Mouse (Mus musculus): ENCODE measurements around the gene Acot8. TPM values are rescaled to one million over a fixed set of nuclear protein-coding genes. Genes with fewer than 3 reads are reported as not detected.
"Not testable (repeated sequence)": the region's sequence is repeated elsewhere in the genome, so short reads cannot be mapped to it uniquely, and the experiment has no call there.

The Acot8 gene
- polyA plus RNA-seq, 1 experiment from 2014 or later, result 17.0 TPM

DNA sequence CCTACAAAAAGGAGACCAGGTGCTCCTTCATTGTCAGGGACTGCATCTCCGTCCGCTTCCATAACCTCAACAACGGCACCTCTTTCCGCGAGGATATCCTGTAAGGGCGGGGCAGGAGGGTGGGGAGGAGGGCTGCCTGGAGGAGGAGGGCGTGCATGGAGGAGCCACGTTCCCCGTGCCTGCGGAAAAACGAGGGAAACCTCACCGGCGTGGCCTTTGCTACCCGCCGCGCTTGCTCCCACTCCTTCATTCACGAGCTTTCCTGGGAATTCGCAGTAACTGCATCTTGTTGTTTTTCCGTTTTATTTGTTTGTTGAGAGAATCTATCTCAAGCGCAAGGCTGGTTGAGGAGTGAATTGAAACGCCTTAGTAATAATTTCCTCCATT lies 643 bp upstream of the Acot8 start:
- Histone ChIP-seq H3K36me3 (ENCODE audit: poor library complexity, severe bottlenecking) (peaks cover 25% of the 10 kb centered on the region), H3K9me3 (replicated peaks) (no peaks in the 10 kb centered on the region), H3K4me2 (peak overlapping the region; percentile 84), H3K4me3 (peak overlapping the region; percentile 82), H3K27ac (peak overlapping the region; percentile 72), H3K27me3 (no peaks in the 10 kb centered on the region), H3K4me1 (peaks cover 33% of the 10 kb centered on the region), H3K9ac (peak overlapping the region; percentile 85)
- 2% methylated on average over 21 of the region's 21 CpGs for WGBS
- ATAC-seq, result peak; percentile 46; the same call in 1 of the 2 replicates

DNA sequence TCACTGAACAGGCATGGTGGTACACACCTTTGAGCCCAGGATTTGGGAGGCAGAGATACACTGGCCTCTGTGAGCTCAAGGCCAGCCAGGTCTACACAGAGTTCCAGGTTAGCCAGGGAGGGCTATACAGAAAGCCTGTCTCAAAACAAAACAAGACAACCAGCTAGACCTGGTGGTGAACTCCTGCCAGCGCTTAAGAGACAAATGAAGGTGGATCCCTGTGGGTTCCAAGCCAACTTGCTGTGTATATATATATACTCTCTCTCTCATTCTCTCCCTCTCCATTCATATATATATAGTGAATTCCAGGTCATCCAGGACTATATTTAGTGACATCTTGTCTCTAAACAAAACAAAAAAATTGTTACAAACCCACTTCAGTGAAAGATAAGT lies 765 bp downstream of the Acot8 start:
- H3K4me2 ChIP-seq, result peak overlapping the region; percentile 74
- no peaks in the 10 kb centered on the region for H3K9me3 ChIP-seq (replicated peaks)
- ATAC-seq, result no peak
- no peak overlapping the region for H3K27ac ChIP-seq
- WGBS, result 67% methylated on average over 1 of the region's 1 CpGs
- peak overlapping the region; percentile 82 for H3K4me3 ChIP-seq
- no peaks in the 10 kb centered on the region for H3K27me3 ChIP-seq
- H3K36me3 ChIP-seq (ENCODE audit: poor library complexity, severe bottlenecking), result peaks cover 33% of the 10 kb centered on the region
- peak overlapping the region; percentile 81 for H3K9ac ChIP-seq
- peaks cover 33% of the 10 kb centered on the region for H3K4me1 ChIP-seq

GRCm38 (mm10) chr2:164803201-164803920 lies 1.3 kb downstream of the Acot8 start:
- peaks cover 33% of the 10 kb centered on the region for H3K4me1 ChIP-seq
- peak overlapping the region; percentile 82 for H3K4me3 ChIP-seq
- H3K4me2 ChIP-seq, result peak overlapping the region; percentile 74
- no peaks in the 10 kb centered on the region for H3K27me3 ChIP-seq
- peak overlapping the region; percentile 81 for H3K9ac ChIP-seq
- no peak overlapping the region for H3K27ac ChIP-seq
- no peaks in the 10 kb centered on the region for H3K9me3 ChIP-seq (replicated peaks)
- 95% methylated on average over 16 of the region's 16 CpGs for WGBS
- peaks cover 32% of the 10 kb centered on the region for H3K36me3 ChIP-seq (ENCODE audit: poor library complexity, severe bottlenecking)
- ATAC-seq, result no peak

DNA sequence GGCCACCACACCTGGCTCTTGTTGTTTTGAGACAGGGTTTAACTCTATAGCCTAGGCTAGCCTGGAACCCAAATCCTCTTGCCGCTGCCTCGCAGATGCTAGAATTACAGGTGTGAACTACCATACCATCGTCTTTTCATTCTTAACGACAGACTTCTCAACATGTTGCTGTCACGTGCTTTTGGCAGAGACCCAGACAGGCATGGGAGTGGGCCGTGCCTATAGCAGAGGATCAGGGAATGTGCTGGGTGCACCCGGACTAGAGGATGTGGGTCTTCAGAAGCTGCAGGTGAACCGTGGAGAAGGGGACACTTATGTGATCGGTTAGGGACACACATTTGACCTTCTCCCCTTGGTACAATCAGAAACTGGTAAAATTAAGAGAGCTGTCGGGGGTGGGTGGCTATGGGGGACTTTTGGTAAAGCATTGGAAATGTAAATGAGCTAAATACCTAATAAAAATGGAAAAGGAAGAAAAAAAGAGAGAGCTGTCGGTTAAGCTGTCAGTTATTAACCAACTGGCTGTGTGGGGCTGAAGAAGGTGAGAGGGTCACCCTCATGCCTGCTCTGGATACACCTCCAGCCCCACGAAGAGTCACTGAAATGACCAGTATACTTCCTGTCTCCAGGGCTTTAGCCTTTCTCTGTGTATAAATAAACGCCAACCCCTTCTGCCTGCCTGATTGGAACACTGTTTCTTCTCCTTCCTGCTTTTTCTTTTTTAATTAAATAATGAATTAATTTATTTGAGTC lies 4.3 kb downstream of the Acot8 start:
- peaks cover 59% of the 10 kb centered on the region for H3K36me3 ChIP-seq (ENCODE audit: poor library complexity, severe bottlenecking)
- no peak overlapping the region for H3K9ac ChIP-seq
- no peaks in the 10 kb centered on the region for H3K9me3 ChIP-seq (replicated peaks)
- H3K4me3 ChIP-seq, result no peak overlapping the region
- no peak overlapping the region for H3K4me2 ChIP-seq
- no peaks in the 10 kb centered on the region for H3K27me3 ChIP-seq
- 92% methylated on average over 13 of the region's 13 CpGs for WGBS
- H3K4me1 ChIP-seq, result peaks cover 20% of the 10 kb centered on the region
- no peak overlapping the region for H3K27ac ChIP-seq
- ATAC-seq, result no peak

DNA sequence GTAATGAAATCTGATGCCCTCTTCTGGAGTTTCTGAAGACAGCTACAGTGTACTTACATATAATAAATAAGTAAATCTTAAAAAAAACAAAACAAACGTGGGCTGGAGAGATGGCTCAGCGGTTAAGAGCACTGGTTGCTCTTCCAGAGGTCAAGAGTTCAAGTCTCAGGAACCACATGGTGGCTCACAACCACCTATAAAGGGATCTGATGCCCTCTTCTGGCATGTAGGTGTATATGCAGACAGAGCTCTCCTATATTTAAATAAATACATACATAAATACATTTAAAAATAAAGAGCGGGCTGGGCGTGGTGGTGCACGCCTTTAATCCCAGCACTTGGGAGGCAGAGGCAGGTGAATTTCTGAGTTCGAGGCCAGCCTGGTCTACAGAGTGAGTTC lies 6.1 kb downstream of the Acot8 start:
- not testable (repeated sequence) for H3K9me3 ChIP-seq (replicated peaks); H3K9ac ChIP-seq; H3K27ac ChIP-seq; H3K4me3 ChIP-seq; H3K4me2 ChIP-seq; H3K27me3 ChIP-seq; ATAC-seq
- Histone ChIP-seq H3K36me3 (ENCODE audit: poor library complexity, severe bottlenecking) (peaks cover 70% of the 10 kb centered on the region), H3K4me1 (peaks cover 11% of the 10 kb centered on the region)
- WGBS, result 86% methylated on average over 6 of the region's 6 CpGs

DNA sequence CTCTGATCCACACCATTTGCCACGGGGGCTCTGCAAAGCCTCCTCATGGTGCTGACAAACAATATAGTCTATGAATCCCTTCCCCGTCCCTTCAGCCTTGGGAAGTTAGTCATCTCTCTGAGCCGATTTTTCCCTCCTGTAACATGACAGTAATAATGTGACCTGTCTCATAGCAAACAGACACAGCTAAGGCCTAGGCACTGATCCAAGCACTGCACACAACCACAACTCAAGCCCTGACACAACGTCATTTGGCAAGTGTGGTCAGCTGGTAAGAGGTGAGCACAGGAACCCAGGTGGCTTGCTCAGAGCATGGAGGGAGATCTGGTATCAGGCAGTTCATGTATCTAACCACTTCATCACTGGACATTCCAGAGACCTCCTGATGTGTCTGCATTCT lies 8.8 kb downstream of the Acot8 start:
- Histone ChIP-seq H3K4me1 (no peaks in the 10 kb centered on the region; the same call in 1 of the 2 replicates), H3K4me3 (no peak overlapping the region), H3K4me2 (no peak overlapping the region), H3K27me3 (no peaks in the 10 kb centered on the region), H3K27ac (no peak overlapping the region), H3K36me3 (ENCODE audit: poor library complexity, severe bottlenecking) (peaks cover 90% of the 10 kb centered on the region), H3K9ac (no peak overlapping the region), H3K9me3 (replicated peaks) (no peaks in the 10 kb centered on the region)
- 85% methylated on average over 4 of the region's 4 CpGs for WGBS
- ATAC-seq, result no peak

GRCm38 (mm10) chr2:164794293-164794692 lies 10.4 kb downstream of the Acot8 start:
- 29% methylated on average over 5 of the region's 5 CpGs for WGBS
- Histone ChIP-seq H3K36me3 (ENCODE audit: poor library complexity, severe bottlenecking) (peaks cover 79% of the 10 kb centered on the region), H3K4me2 (no peak overlapping the region), H3K9ac (no peak overlapping the region), H3K9me3 (replicated peaks) (no peaks in the 10 kb centered on the region), H3K27me3 (no peaks in the 10 kb centered on the region), H3K27ac (no peak overlapping the region), H3K4me1 (no peaks in the 10 kb centered on the region; the same call in 1 of the 2 replicates), H3K4me3 (no peak overlapping the region)
- peak; percentile 61; the same call in 1 of the 2 replicates for ATAC-seq

GRCm38 (mm10) chr2:164793772-164794171 lies 10.9 kb downstream of the Acot8 start:
- Histone ChIP-seq H3K4me1 (no peaks in the 10 kb centered on the region; the same call in 1 of the 2 replicates), H3K36me3 (ENCODE audit: poor library complexity, severe bottlenecking) (peaks cover 77% of the 10 kb centered on the region), H3K9me3 (replicated peaks) (no peaks in the 10 kb centered on the region), H3K4me3 (no peak overlapping the region), H3K27ac (no peak overlapping the region), H3K9ac (no peak overlapping the region), H3K27me3 (no peaks in the 10 kb centered on the region), H3K4me2 (no peak overlapping the region)
- 94% methylated on average over 2 of the region's 2 CpGs for WGBS
- ATAC-seq, result no peak

GRCm38 (mm10) chr2:164793236-164793635 lies 11.4 kb downstream of the Acot8 start:
- no peak overlapping the region for H3K27ac ChIP-seq
- H3K9ac ChIP-seq, result no peak overlapping the region; the same call in 1 of the 2 replicates
- peaks cover 77% of the 10 kb centered on the region for H3K36me3 ChIP-seq (ENCODE audit: poor library complexity, severe bottlenecking)
- WGBS, result 84% methylated on average over 3 of the region's 3 CpGs
- no peaks in the 10 kb centered on the region; the same call in 1 of the 2 replicates for H3K4me1 ChIP-seq
- H3K4me2 ChIP-seq, result no peak overlapping the region
- no peak overlapping the region for H3K4me3 ChIP-seq
- no peak for ATAC-seq
- no peaks in the 10 kb centered on the region for H3K9me3 ChIP-seq (replicated peaks)
- no peaks in the 10 kb centered on the region for H3K27me3 ChIP-seq

DNA sequence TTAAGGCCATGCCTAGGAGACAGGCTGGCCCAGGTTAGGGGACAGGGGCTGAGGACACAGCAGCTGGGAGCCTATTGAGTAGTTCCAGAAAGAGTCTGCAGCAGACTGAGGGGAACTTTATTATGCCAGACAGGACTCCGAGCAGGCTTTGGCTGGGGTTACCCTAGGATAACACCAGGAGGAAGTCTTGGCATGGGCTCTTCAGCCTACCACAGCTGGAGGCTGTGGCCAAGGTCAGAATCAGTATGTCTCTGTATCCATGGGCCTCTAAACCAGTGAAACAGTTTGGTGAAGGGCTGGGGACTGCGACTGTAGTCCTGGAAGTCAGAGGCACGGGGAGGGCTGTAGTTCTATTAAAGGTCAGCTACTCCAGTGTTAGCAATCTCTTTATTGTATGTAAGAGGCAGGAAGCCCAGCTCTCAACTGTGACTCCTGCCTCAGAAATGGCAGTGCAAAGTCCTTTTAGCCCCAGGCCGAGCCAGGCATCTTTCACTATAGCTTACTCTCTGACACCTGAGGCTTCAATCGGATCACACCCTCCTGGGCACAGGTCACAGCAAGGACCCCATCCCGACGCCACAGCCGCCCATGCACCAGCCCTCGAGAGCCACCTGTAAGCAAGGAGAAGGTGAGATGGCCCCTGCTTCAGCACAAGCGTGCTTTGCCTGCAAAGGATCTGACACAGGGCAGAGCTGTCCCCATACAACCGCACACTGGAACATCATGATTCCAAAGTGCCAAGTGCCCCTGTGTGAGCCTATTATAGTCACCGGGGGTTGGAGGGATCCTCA lies 12.1 kb downstream of the Acot8 start:
- Histone ChIP-seq H3K36me3 (ENCODE audit: poor library complexity, severe bottlenecking) (peaks cover 71% of the 10 kb centered on the region), H3K27me3 (no peaks in the 10 kb centered on the region), H3K27ac (no peak overlapping the region), H3K4me2 (no peak overlapping the region), H3K4me3 (no peak overlapping the region), H3K9me3 (replicated peaks) (no peaks in the 10 kb centered on the region), H3K9ac (no peak overlapping the region), H3K4me1 (no peaks in the 10 kb centered on the region; the same call in 1 of the 2 replicates)
- ATAC-seq, result no peak
- 95% methylated on average over 12 of the region's 12 CpGs for WGBS

- H3K4me3 ChIP-seq, result no peak overlapping the region
- 92% methylated on average over 18 of the region's 18 CpGs for WGBS
- H3K36me3 ChIP-seq (ENCODE audit: poor library complexity, severe bottlenecking), result peaks cover 65% of the 10 kb centered on the region
- no peak overlapping the region for H3K9ac ChIP-seq
- H3K27ac ChIP-seq, result no peak overlapping the region
- H3K27me3 ChIP-seq, result no peaks in the 10 kb centered on the region
- H3K4me2 ChIP-seq, result no peak overlapping the region
- peaks cover 3% of the 10 kb centered on the region; the same call in 1 of the 2 replicates for H3K4me1 ChIP-seq
- no peak for ATAC-seq
- H3K9me3 ChIP-seq (replicated peaks), result no peaks in the 10 kb centered on the region
Measured at GRCm38 (mm10) chr2:164791841-164792261, 12.8 kb downstream of the Acot8 start.

DNA sequence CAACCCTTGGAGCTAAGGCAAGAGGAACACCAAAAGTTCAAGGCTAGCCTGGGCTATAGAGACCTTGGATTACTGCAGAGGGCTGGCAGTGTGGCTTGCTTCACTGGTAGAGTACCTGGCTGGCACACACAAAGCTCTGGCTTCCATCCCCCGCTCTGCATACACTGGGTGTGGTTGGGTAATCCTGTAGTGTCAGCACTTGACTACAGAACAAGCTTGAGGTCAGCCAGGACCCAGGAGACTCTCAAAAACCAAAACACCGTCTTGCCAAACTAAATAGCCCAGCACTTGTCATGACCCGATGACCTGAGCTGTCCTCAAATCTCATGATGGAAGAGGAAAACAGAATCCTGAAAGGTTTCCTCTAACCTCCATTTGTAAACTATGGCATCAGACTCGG lies 14.2 kb downstream of the Acot8 start:
- 87% methylated on average over 4 of the region's 4 CpGs for WGBS
- no peak overlapping the region for H3K4me3 ChIP-seq
- ATAC-seq, result no peak

More for the DNA sequence above, 14.2 kb downstream of the Acot8 start:
- Histone ChIP-seq H3K9ac (no peak overlapping the region), H3K9me3 (replicated peaks) (no peaks in the 10 kb centered on the region), H3K4me2 (no peak overlapping the region), H3K27ac (no peak overlapping the region), H3K36me3 (ENCODE audit: poor library complexity, severe bottlenecking) (peaks cover 51% of the 10 kb centered on the region), H3K4me1 (peaks cover 13% of the 10 kb centered on the region), H3K27me3 (no peaks in the 10 kb centered on the region)
